8 mouse cellular contexts compared by ENCODE assay signal in genomic region chr5:64367426-64367825, GRCm38 (mm10).
A peak's percentile ranks its signal among the peaks of the same experiment; 100 is the strongest.
DNase-seq lines count a peak whose midpoint lies in the region; ATAC-seq and TF ChIP-seq lines count a peak whose summit lies in the region.

No protein-coding gene starts in this region.

- TF ChIP-seq CTCF in forebrain, postnatal 0 days (IDR thresholded peaks at IDR 0.05; ENCODE audit: low read depth), result no peak

- no peak overlapping the region for H3K4me3 ChIP-seq in forebrain, postnatal 0 days (ENCODE audit: low read depth, low read length)
- H3K4me3 ChIP-seq in neural tube, embryonic 14.5 days (ENCODE audit: low read depth, low read length), result no peak overlapping the region

- H3K4me2 ChIP-seq in forebrain, postnatal 0 days (ENCODE audit: low read depth), result no peak overlapping the region
- H3K4me2 ChIP-seq in neural tube, embryonic 14.5 days (ENCODE audit: low read depth, low read length), result no peak overlapping the region

- no peak overlapping the region for H3K27ac ChIP-seq in forebrain, postnatal 0 days (ENCODE audit: low read depth, low read length)
- H3K27ac ChIP-seq in neural tube, embryonic 14.5 days (ENCODE audit: low read depth, low read length), result no peak overlapping the region

- WGBS in forebrain, postnatal 0 days, result 6% methylated on average over 8 of the region's 8 CpGs
- 25% methylated on average over 8 of the region's 8 CpGs for WGBS in neural tube, embryonic 14.5 days

- no peaks in the 10 kb centered on the region for H3K9me3 ChIP-seq in forebrain, postnatal 0 days (ENCODE audit: low read length)
- no peaks in the 10 kb centered on the region for H3K9me3 ChIP-seq in neural tube, embryonic 14.5 days (ENCODE audit: control insufficient read depth, low read length)

- ATAC-seq in forebrain, postnatal 0 days, result peak; percentile 34
- peak; percentile 51; the same call in 1 of the 2 replicates for ATAC-seq in neural tube, embryonic 14.5 days (ENCODE audit: low read depth)
- no peak for ATAC-seq in erythroid progenitor cell, adult 5-6 weeks (replicated peaks; ENCODE audit: low FRiP score, poor library complexity, severe bottlenecking)

- H3K36me3 ChIP-seq in forebrain, postnatal 0 days (ENCODE audit: insufficient read depth), result no peaks in the 10 kb centered on the region
- no peaks in the 10 kb centered on the region for H3K36me3 ChIP-seq in neural tube, embryonic 14.5 days (ENCODE audit: control insufficient read depth, insufficient read depth, low read length)

- no peak overlapping the region for H3K9ac ChIP-seq in forebrain, postnatal 0 days
- no peak overlapping the region for H3K9ac ChIP-seq in neural tube, embryonic 14.5 days (replicated peaks; ENCODE audit: low read depth, low read length)

- intact Hi-C loops in heart, postnatal 14 days (cut with DNase I), result loop anchor here (5.0 kb wide), 1 partner anchor 35 kb away; no protein-coding TSS in a partner anchor
- intact Hi-C loops in left cerebral cortex, postnatal 14 days (cut with DNase I), result no loop called here

- no peaks in the 10 kb centered on the region for H3K27me3 ChIP-seq in forebrain, postnatal 0 days (ENCODE audit: insufficient read depth, low read length)
- H3K27me3 ChIP-seq in neural tube, embryonic 14.5 days (ENCODE audit: control insufficient read depth, insufficient read depth, low read length), result no peaks in the 10 kb centered on the region

- peak; percentile 41 for DNase-seq in urinary bladder, postnatal 10 days (ENCODE audit: low spot score)
- DNase-seq in urinary bladder, adult 2 months (ENCODE audit: low spot score), result no peak
- DNase-seq in forebrain, postnatal 0 days, result peak; percentile 63
- peak; percentile 85 to 87 for DNase-seq in heart, postnatal 14 days
- DNase-seq in left cerebral cortex, postnatal 14 days (ENCODE audit: low spot score in 2 of 2), result peak; percentile 48 to 75
- DNase-seq in thymus, postnatal 10 days (ENCODE audit: low spot score in 2 of 2), result no peak

- H3K4me1 ChIP-seq in forebrain, postnatal 0 days (ENCODE audit: insufficient read depth), result peaks cover 6% of the 10 kb centered on the region; the same call in 1 of the 2 replicates
- peaks cover 8% of the 10 kb centered on the region for H3K4me1 ChIP-seq in neural tube, embryonic 14.5 days (ENCODE audit: control insufficient read depth, insufficient read depth, low read length)

Comparison
In these comparisons a context has a peak if more than half of its experiments do, and no peak if none do; other contexts are left out.
1. DNase-seq: peak in urinary bladder, postnatal 10 days (single experiment), forebrain, postnatal 0 days (single experiment), heart, postnatal 14 days (2 of 2) and left cerebral cortex, postnatal 14 days (2 of 2); none in urinary bladder, adult 2 months (single experiment) and thymus, postnatal 10 days (0 of 2).